Mouse (Mus musculus) monocyte, adult 59 days (primary cell): Measurements from ENCODE around the gene Zkscan16. TPM values are rescaled to one million over a fixed set of nuclear protein-coding genes. Genes with fewer than 3 reads are reported as not detected.

Source experiments
- total RNA-seq, 2 experiments: library from RNA; stranded (reverse); gene quantifications; one replicate each; pipeline ENCODE4 v1.2.4; 2023

Gene Zkscan16
- not detected for total RNA-seq

DNA sequence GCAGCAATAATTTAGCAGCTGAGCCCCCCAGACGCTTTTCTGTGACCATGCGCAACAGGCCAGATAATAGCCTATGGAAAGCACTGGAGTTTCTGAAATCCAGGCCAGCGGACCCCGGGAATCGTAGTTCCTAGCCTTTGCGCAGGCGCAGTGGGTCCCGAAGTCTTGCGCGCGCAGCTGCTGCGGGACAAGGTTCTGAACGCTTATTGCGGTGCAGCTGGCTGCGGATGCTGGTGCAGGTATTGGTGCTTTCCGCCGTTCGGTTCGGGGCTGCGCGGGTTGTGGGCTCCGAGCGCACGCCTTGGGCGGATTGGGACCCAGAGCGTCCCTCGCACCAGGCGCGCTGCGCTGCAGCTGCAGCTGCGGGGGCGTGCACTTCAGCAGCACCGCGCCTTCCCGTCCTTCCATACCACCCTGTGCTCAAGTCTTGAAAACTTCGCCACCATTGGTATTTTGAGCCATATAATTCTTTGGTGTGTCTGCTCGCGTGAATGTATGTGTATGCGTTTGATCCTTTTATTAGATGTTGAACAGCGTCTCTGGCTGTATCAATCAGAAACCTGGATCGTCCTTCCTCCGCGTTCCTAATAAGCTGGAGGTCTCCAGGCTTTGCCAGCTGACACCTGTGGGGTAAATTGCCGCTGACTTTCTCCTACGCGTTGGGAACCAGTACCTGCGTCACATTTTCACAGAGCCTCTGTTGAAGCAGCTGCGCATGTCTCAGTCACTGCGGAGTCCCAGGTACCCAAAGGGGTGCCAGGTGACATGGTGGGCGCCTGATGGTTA, at the start of gene Zkscan16:
Gene Zkscan16 (plus strand): TSS at position 209 of the 786 bp plus-strand sequence.

DNA sequence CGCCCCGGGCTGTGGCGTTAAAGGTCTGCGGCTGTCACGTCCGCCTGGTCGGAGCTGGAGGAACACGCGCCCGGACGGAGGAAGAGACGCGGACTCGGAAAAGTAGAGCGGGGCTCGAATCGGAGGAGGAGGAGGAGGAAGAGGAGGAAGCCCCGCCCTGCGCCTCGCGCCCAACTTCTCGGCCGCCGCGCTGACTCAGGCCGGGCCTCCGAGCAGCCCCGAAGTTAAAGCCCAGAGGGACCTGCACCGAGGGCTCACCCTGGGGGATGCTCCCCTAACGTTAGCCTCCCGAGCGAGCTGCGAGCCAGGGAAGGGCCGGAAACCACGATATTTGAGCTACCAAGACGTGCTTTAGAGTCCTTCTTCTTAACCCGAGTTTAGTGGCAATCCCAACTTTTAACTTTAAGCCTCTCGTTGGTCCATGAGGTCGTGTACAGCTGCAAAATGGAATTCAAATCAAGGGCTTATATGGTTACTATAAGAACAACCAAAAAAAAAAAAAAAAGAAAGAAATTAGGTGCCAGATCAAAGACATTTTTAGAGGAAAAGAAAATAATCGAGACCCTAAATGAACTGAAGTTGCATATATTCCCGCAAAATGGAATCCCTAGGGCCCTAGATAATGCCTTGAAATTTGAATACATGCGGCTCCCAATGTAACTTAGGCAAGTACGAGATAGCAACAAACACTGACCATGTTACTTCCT, 30.6 kb upstream of the Zkscan16 start, which contains the start of gene Ecpas:
Gene Ecpas (minus strand): TSS at position 121 of the 707 bp plus-strand sequence.

DNA sequence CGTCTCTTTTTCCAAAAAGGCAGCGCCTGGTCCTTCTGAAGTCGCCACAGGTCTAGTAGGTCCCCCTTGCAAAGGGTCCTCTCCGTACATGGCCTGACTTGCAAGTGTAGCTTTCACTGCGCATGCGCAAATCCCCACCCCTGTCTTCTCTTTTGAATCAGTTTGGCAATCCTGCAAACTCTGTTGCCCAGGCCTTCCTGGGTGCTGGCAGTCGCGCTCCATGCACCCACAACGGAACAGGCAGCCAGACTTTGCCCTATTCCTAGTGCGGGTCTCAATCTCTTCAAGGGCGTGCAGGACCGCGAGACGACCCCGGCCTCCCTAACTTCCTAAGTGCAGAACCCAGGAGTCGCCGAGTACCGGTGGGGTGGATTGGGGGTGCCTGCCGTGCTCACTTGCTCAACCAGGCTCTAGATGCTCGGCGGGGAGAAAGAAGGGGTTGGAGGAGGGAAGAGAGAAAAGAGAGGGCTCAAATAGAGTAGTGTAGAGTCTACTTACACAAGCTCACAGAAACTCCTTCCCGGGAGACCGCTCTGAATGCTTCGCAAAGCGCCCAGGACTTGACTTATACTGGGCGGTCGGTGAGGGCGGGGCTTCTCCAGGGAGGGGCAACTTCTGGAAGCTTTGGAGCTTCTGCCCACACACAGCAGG, 43.2 kb downstream of the Zkscan16 start, which contains the start of gene Ptgr1:
Gene Ptgr1 (minus strand): TSS at position 580 of the 651 bp plus-strand sequence.

DNA sequence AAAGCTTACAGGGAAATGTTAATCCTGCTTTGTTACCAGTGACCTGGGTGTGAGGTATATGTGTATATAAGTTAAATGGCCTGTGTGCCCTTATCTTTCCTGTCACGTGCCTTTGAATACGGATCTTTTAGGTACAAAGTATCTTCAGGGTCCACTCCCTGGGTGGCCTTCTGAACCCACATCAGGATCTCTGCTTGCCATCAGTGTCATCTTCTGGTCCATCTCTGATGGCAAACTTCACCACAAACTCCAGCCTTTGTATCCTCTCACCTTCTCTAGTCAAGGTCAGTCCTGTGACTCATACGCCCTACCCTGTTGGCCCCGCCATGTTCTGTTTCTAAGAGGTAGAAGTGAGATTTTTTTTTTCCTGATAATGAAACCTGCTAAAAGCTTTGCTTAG, 51.3 kb downstream of the Zkscan16 start, which contains the start of gene Dnajc25:
Gene Dnajc25 (plus strand): TSS at position 301 of the 400 bp plus-strand sequence.

GRCm38 (mm10) chr4:59002948-59003805, 59.7 kb downstream of the Zkscan16 start, which contains the start of gene Gm20503:
TSS of gene Gm20503 (plus strand) at chr4:59003210.

Other genes starting within 250 kb of the Zkscan16 start
- gene Olfr267, start 155.9 kb upstream of the Zkscan16 start, total RNA-seq, result not detected
- 100 to 1,000 TPM in 1 of 2 experiments, 10 to 100 TPM in 1; 91.8 to 108 TPM for gene Ecpas, start 30.9 kb upstream of the Zkscan16 start, total RNA-seq
- gene Ptgr1, start 43.5 kb downstream of the Zkscan16 start, total RNA-seq, result 1 to 10 TPM; 6.2 to 8.5 TPM
- gene Dnajc25, start 51.4 kb downstream of the Zkscan16 start, total RNA-seq, result 1 to 10 TPM; 8.3 to 8.9 TPM
- 1 to 10 TPM in 1 of 2 experiments, not detected in 1; 4.3 TPM for gene Gm20503, start 59.6 kb downstream of the Zkscan16 start, total RNA-seq
- 100 to 1,000 TPM; 115 to 145 TPM for gene Gng10, start 91.5 kb downstream of the Zkscan16 start, total RNA-seq
- gene AI481877, start 195.4 kb downstream of the Zkscan16 start, total RNA-seq, result not detected
- gene Ugcg, start 245.6 kb downstream of the Zkscan16 start, total RNA-seq, result 10 to 100 TPM; 57.8 to 58.4 TPM